In genomic region chr2:71371790-71372189, GRCm38 (mm10) we compare ENCODE assay signal across 11 mouse cellular contexts. TPM values are rescaled to one million over a fixed set of nuclear protein-coding genes. Genes with fewer than 3 reads are reported as not detected.
DNase-seq lines count a peak whose midpoint lies in the region.
"Had no signal": no experiment of that assay in that cellular context is flagged by ENCODE, and none has a peak within 500 bp of the region (broad histone marks: within the 10 kb centered on the region; RNA-seq: fewer than 3 reads in every experiment).

No protein-coding gene starts in this region.

- DNase-seq in left cerebral cortex, adult 11 months (ENCODE audit: low spot score): peak; percentile 64
- no peak for DNase-seq in left cerebral cortex, postnatal 4 days
- DNase-seq in Muller cell, postnatal 12 days (ENCODE audit: inconsistent ontology term): peak; percentile 4
- peak; percentile 28 to 70 for DNase-seq in frontal cortex, postnatal 36 days (ENCODE audit: low spot score in 2 of 2)
- DNase-seq in telencephalon, adult 2 months (ENCODE audit: low read depth, low spot score): peak; percentile 86
- DNase-seq in kidney, adult 9 months: no peak
- DNase-seq in lung, postnatal 14 days: no peak
- DNase-seq: adrenal gland, postnatal 36 days; cerebellum, adult 11-12 months; kidney, postnatal 14 days; thymus, adult 18-20 months had no signal

- intact Hi-C loops in left cerebral cortex, postnatal 4 days (cut with DNase I): no loop called here

RNA-seq across cellular contexts. Expression of gene Slc25a12, which starts 4.2 kb away (rescaled TPM):
- total RNA-seq in left cerebral cortex, postnatal 4 days (2021): 100 to 1,000 TPM; 117 to 121 TPM

RNA-seq across cellular contexts. Expression of gene Hat1, which starts 17.0 kb away (rescaled TPM):
- total RNA-seq in left cerebral cortex, postnatal 4 days (2021): 10 to 100 TPM; 19.2 to 23.1 TPM

Comparison
In these comparisons a context has a peak if more than half of its experiments do, and no peak if none do; other contexts are left out.
1. DNase-seq: peak in left cerebral cortex, adult 11 months (single experiment), Muller cell, postnatal 12 days (single experiment), frontal cortex, postnatal 36 days (2 of 2) and telencephalon, adult 2 months (single experiment); none in left cerebral cortex, postnatal 4 days (single experiment), kidney, adult 9 months (single experiment) and lung, postnatal 14 days (single experiment).